Mouse (Mus musculus) limb, embryonic 11.5 days (tissue): ENCODE measurements around the gene Tenm4. TPM values are rescaled to one million over a fixed set of nuclear protein-coding genes. Genes with fewer than 3 reads are reported as not detected.

Experiments used
- ATAC-seq: fragments of 200-750 bp; cut with Nextera tagmentation; 2 replicates; pipeline ENCODE4 v1.8.0; 2017; ENCODE audit warnings: low read depth; ENCODE audit not compliant: insufficient number of reproducible peaks, low FRiP score, low TSS enrichment
- DNase-seq: peaks from one replicate; pipeline ENCODE4 v3.0.0-alpha.2; 2015; ENCODE audit warnings: low spot score
- H3K27ac ChIP-seq: fragments of 300-500 bp; sonication (generic); replicated peaks from 2 replicates; pipeline ENCODE4 v1.5.1; 2014; ENCODE audit warnings: low read depth, mild to moderate bottlenecking, low read length
- H3K27me3 ChIP-seq: fragments of 300-500 bp; sonication (generic); 2 replicates; pipeline ENCODE4 v1.6.1; 2014; ENCODE audit warnings: mild to moderate bottlenecking, low read length, mixed read lengths; ENCODE audit not compliant: control insufficient read depth, insufficient read depth
- H3K36me3 ChIP-seq: fragments of 300-500 bp; sonication (generic); 2 replicates; pipeline ENCODE4 v1.6.1; 2014; ENCODE audit warnings: mild to moderate bottlenecking, low read length, moderate library complexity, mixed read lengths; ENCODE audit not compliant: control insufficient read depth, insufficient read depth
- H3K4me1 ChIP-seq: fragments of 300-500 bp; sonication (generic); 2 replicates; pipeline ENCODE4 v1.6.1; 2014; ENCODE audit warnings: low read length, mixed read lengths; ENCODE audit not compliant: control insufficient read depth, insufficient read depth
- H3K4me2 ChIP-seq: fragments of 300-500 bp; sonication (generic); 2 replicates; pipeline ENCODE4 v1.6.1; 2014; ENCODE audit warnings: low read depth, mild to moderate bottlenecking, moderate library complexity; ENCODE audit not compliant: severe bottlenecking
- H3K4me3 ChIP-seq: fragments of 300-500 bp; sonication (generic); 2 replicates; pipeline ENCODE4 v1.5.1; 2014; ENCODE audit warnings: low read depth, low read length
- H3K9ac ChIP-seq: fragments of 300-500 bp; sonication (generic); 2 replicates; pipeline ENCODE4 v1.6.1; 2014; ENCODE audit warnings: mild to moderate bottlenecking, low read length
- H3K9me3 ChIP-seq: fragments of 300-500 bp; sonication (generic); 2 replicates; pipeline ENCODE4 v1.6.1; 2016; ENCODE audit warnings: low read length; ENCODE audit not compliant: control insufficient read depth
- WGBS: fragments of 180-500 bp; shearing (Covaris S2); extraction: QIAGEN DNeasy Blood & Tissue Kit; methylation state at CpG from one replicate; pipeline ENCODE4 v1.1.7; 2014; 5-methylcytosine and 5-hydroxymethylcytosine counted together
- polyA plus RNA-seq: library from polyadenylated mRNA; unstranded; fragments of >200 nt; fragmentation: Nextera tagmentation; extraction: Ambion mirVana; gene quantifications from 2 replicates; pipeline ENCODE4 v1.2.1, GENCODE M21; 2014

Tenm4 gene
- polyA plus RNA-seq, 1 experiment from 2014 or later = 43.1 TPM

DNA sequence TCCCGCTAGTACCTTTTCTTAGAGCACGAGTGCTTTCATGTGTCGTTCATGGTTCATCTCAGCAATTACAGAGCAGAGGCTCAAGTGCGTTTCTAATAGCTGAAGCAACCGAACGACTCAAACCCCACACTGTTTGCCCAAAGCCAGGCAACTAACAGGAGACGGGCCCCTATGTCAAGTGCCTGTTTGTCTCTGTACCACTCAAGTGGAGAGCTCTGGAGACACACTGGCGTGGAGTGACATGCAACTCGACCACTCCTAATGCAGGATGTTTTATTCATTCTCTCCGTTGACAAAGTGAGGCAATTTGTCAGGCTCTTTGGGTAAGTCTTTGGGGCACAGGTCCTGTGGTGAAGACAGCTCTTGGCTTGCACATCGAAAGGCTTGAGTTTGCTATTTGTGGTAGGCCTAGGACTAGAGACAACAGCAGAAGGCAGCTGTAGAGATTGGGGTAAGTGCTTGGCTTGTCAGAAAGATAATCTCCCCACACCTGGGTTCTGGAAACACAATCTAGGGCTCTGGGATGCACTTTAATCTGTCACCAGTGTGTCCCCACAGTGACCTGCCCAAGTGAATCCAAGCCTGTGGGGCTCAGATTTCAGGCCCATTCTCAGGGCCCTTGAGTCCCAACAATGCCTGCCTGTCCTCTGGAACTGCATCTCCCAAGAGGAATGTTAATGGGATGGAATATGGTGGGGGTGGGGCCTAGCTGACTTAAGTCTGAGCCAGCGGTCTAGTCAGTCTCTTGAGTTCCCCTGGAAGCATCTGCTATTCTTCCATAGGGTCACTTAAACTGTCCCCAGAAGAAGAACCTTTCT is 490.5 kb downstream of the Tenm4 start:
- Histone ChIP-seq H3K36me3 (no peaks in the 10 kb centered on the region), H3K9ac (0 out of 2 replicates have a peak overlapping the region, but pooled peaks have one; percentile 34), H3K4me1 (peaks cover 68% of the 10 kb centered on the region), H3K9me3 (no peaks in the 10 kb centered on the region), H3K27ac (no peak overlapping the region; the same call in 1 of the 2 replicates), H3K4me2 (no peak overlapping the region), H3K27me3 (no peaks in the 10 kb centered on the region), H3K4me3 (no peak overlapping the region)
- WGBS = 49% methylated on average over 12 of the region's 12 CpGs
- no peak for ATAC-seq
- no peak for DNase-seq

DNA sequence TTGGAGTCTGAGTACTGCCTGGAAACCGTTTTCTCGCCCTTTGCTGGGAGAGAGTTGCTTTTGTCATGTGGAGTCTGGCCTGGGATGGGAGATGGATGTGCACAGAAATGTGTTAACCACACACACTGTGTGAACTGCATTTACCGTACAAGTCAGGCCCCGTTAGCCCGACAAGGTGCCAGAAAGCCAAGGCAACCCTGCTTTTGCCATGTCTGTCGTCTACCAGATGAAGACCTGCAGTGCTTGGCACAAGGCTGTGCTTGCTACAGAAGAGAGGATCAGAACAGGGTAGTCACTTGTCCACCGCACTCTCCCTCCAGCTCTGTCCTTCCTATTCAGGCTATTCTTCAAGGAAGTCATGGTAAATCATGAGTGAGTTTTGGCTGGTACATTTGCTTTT is 492.3 kb downstream of the Tenm4 start:
- Histone ChIP-seq H3K27me3 (no peaks in the 10 kb centered on the region), H3K4me3 (no peak overlapping the region), H3K4me2 (no peak overlapping the region), H3K9me3 (no peaks in the 10 kb centered on the region), H3K9ac (no peak overlapping the region), H3K4me1 (peaks cover 70% of the 10 kb centered on the region), H3K27ac (no peak overlapping the region), H3K36me3 (no peaks in the 10 kb centered on the region)
- DNase-seq = no peak
- WGBS = 66% methylated on average over 7 of the region's 7 CpGs
- no peak for ATAC-seq

- H3K4me1 ChIP-seq = peaks cover 65% of the 10 kb centered on the region
Observed at GRCm38 (mm10) chr7:96666366-96666896, 495.4 kb downstream of the Tenm4 start.

GRCm38 (mm10) chr7:96667688-96668087 is 496.6 kb downstream of the Tenm4 start:
- DNase-seq = no peak
- H3K9me3 ChIP-seq = no peaks in the 10 kb centered on the region
- H3K4me1 ChIP-seq = peaks cover 58% of the 10 kb centered on the region
- peak; percentile 52 for ATAC-seq
- WGBS = 40% methylated on average over 6 of the region's 6 CpGs
- no peak overlapping the region for H3K9ac ChIP-seq
- H3K36me3 ChIP-seq = no peaks in the 10 kb centered on the region
- no peak overlapping the region for H3K4me2 ChIP-seq
- no peaks in the 10 kb centered on the region for H3K27me3 ChIP-seq
- H3K27ac ChIP-seq = no peak overlapping the region
- no peak overlapping the region for H3K4me3 ChIP-seq

More at GRCm38 (mm10) chr7:96666366-96666896, 495.4 kb downstream of the Tenm4 start:
- ATAC-seq = no peak
- Histone ChIP-seq H3K36me3 (no peaks in the 10 kb centered on the region), H3K27ac (no peak overlapping the region), H3K27me3 (no peaks in the 10 kb centered on the region), H3K4me2 (no peak overlapping the region), H3K9ac (no peak overlapping the region), H3K9me3 (no peaks in the 10 kb centered on the region), H3K4me3 (no peak overlapping the region)
- 40% methylated on average over 8 of the region's 8 CpGs for WGBS
- no peak for DNase-seq

DNA sequence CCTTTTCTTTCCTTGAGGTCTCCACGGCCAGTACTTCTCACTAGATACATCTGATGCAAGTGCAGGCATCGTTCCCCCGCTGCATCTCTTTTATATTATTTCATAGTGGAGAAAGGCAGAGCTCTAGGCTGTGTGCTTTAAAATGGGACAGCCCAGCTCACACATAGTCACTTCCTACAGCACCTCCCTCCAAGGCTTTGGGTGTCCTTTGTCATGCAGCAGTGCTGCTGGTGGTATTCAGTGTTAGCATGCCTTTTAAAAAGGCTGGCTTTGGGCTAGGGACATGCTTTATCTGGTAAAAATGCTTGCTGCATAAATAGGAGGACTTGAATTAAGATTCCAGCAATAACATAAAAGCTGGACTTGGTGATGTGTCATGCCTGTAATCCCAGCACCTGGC is 499.0 kb downstream of the Tenm4 start:
- no peak overlapping the region for H3K4me3 ChIP-seq
- no peak overlapping the region for H3K4me2 ChIP-seq
- WGBS = 85% methylated on average over 3 of the region's 3 CpGs
- H3K27me3 ChIP-seq = no peaks in the 10 kb centered on the region
- no peak overlapping the region for H3K27ac ChIP-seq
- H3K9ac ChIP-seq = no peak overlapping the region
- peaks cover 55% of the 10 kb centered on the region for H3K4me1 ChIP-seq
- DNase-seq = no peak
- no peak for ATAC-seq
- H3K9me3 ChIP-seq = no peaks in the 10 kb centered on the region
- no peaks in the 10 kb centered on the region for H3K36me3 ChIP-seq

- H3K4me3 ChIP-seq = no peak overlapping the region
- H3K27ac ChIP-seq = peak overlapping the region; percentile 16; the same call in 1 of the 2 replicates
- peaks cover 41% of the 10 kb centered on the region for H3K4me1 ChIP-seq
- WGBS = 9% methylated on average over 6 of the region's 6 CpGs
- H3K9ac ChIP-seq = no peak overlapping the region
- no peaks in the 10 kb centered on the region for H3K9me3 ChIP-seq
- no peak overlapping the region for H3K4me2 ChIP-seq
- no peak for ATAC-seq
- H3K36me3 ChIP-seq = no peaks in the 10 kb centered on the region
- no peak for DNase-seq
- no peaks in the 10 kb centered on the region for H3K27me3 ChIP-seq
Observed at GRCm38 (mm10) chr7:96672322-96672914, 501.4 kb downstream of the Tenm4 start.

- no peak for DNase-seq
- no peak for ATAC-seq
- 65% methylated on average over 2 of the region's 2 CpGs for WGBS
Observed at GRCm38 (mm10) chr7:96677082-96677481, 506.0 kb downstream of the Tenm4 start.

GRCm38 (mm10) chr7:96678236-96678635 is 507.2 kb downstream of the Tenm4 start:
- Histone ChIP-seq H3K36me3 (no peaks in the 10 kb centered on the region), H3K4me2 (no peak overlapping the region), H3K4me3 (no peak overlapping the region), H3K9ac (no peak overlapping the region), H3K9me3 (no peaks in the 10 kb centered on the region), H3K27ac (no peak overlapping the region), H3K4me1 (no peaks in the 10 kb centered on the region), H3K27me3 (no peaks in the 10 kb centered on the region)
- DNase-seq (no peak), ATAC-seq (no peak)
- 86% methylated on average over 4 of the region's 4 CpGs for WGBS

More at GRCm38 (mm10) chr7:96677082-96677481, 506.0 kb downstream of the Tenm4 start:
- no peaks in the 10 kb centered on the region for H3K9me3 ChIP-seq
- no peak overlapping the region for H3K27ac ChIP-seq
- H3K4me1 ChIP-seq = peaks cover 9% of the 10 kb centered on the region
- H3K36me3 ChIP-seq = no peaks in the 10 kb centered on the region
- H3K4me3 ChIP-seq = no peak overlapping the region
- H3K9ac ChIP-seq = no peak overlapping the region
- no peak overlapping the region for H3K4me2 ChIP-seq
- H3K27me3 ChIP-seq = no peaks in the 10 kb centered on the region
